Mouse (Mus musculus) liver, embryonic 16.5 days (tissue): ENCODE measurements around the gene Rimbp3. TPM values are rescaled to one million over a fixed set of nuclear protein-coding genes. Genes with fewer than 3 reads are reported as not detected.

Source experiments
- ATAC-seq: fragments of 200-750 bp; cut with Nextera tagmentation; 2 replicates; pipeline ENCODE4 v1.8.0; 2017; ENCODE audit warnings: low read depth, mild to moderate bottlenecking, moderate number of reproducible peaks, moderate library complexity
- H3K27ac ChIP-seq: fragments of 300-500 bp; sonication (generic); 2 replicates; pipeline ENCODE4 v1.5.1; 2014; ENCODE audit warnings: mild to moderate bottlenecking, low read length
- H3K27me3 ChIP-seq: fragments of 300-500 bp; sonication (generic); 2 replicates; pipeline ENCODE4 v1.6.1; 2014; ENCODE audit warnings: low read depth, low read length, mixed read lengths; ENCODE audit not compliant: control insufficient read depth, insufficient read depth
- H3K36me3 ChIP-seq: fragments of 300-500 bp; sonication (generic); 2 replicates; pipeline ENCODE4 v1.6.1; 2014; ENCODE audit warnings: mild to moderate bottlenecking; ENCODE audit not compliant: control insufficient read depth, insufficient read depth
- H3K4me1 ChIP-seq: fragments of 300-500 bp; sonication (generic); 2 replicates; pipeline ENCODE4 v1.6.1; 2014; ENCODE audit warnings: low read depth, low read length, mixed read lengths; ENCODE audit not compliant: control insufficient read depth
- H3K4me2 ChIP-seq: fragments of 300-500 bp; sonication (generic); 2 replicates; pipeline ENCODE4 v1.6.1; 2014; ENCODE audit warnings: low read depth, low read length, mixed read lengths
- H3K4me3 ChIP-seq: fragments of 300-500 bp; sonication (generic); 2 replicates; pipeline ENCODE4 v1.5.1; 2014; ENCODE audit warnings: low read depth, mild to moderate bottlenecking, low read length
- H3K9ac ChIP-seq: fragments of 300-500 bp; sonication (generic); 2 replicates; pipeline ENCODE4 v1.6.1; 2014; ENCODE audit warnings: low read depth, low read length
- H3K9me3 ChIP-seq: fragments of 300-500 bp; sonication (generic); replicated peaks from 2 replicates; pipeline ENCODE4 v1.6.1; 2016; ENCODE audit warnings: low read length; ENCODE audit not compliant: control insufficient read depth
- WGBS: fragments of 180-500 bp; shearing (Covaris S2); extraction: QIAGEN DNeasy Blood & Tissue Kit; methylation state at CpG from one replicate; pipeline ENCODE4 v1.1.7; 2014; ENCODE audit not compliant: insufficient replicate concordance; 5-methylcytosine and 5-hydroxymethylcytosine counted together
- polyA plus RNA-seq: library from polyadenylated mRNA; unstranded; fragments of >200 nt; fragmentation: Nextera tagmentation; extraction: Ambion mirVana; gene quantifications from 2 replicates; pipeline ENCODE4 v1.2.1, GENCODE M21; 2015

The Rimbp3 gene
- polyA plus RNA-seq, 1 experiment from 2014 or later: 0.05 TPM

DNA sequence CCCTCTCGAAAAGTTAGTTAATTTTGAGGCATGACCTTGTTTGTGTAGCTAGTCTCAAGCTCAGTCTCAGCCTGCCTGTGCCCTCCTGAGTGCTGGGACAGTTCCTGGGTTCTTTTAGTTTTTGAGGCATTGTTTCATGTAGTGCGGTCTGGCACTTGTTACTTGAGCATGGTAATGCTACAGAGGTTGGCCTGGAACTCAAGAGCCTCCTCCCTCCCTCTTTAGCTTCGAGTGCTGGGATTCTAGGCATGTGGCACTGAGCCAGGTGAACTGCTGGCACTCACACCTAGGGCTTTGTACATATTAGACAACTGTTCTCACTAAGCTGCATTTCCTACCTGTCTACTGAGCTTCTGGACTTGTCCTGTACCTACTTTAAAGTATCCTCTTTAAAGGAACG lies 39.3 kb downstream of the Rimbp3 start:
- Histone ChIP-seq H3K4me2 (no peak overlapping the region), H3K9me3 (no peaks in the 10 kb centered on the region), H3K27me3 (no peaks in the 10 kb centered on the region), H3K4me1 (peaks cover 43% of the 10 kb centered on the region), H3K4me3 (no peak overlapping the region), H3K36me3 (no peaks in the 10 kb centered on the region), H3K9ac (no peak overlapping the region), H3K27ac (no peak overlapping the region; the same call in 1 of the 2 replicates)
- ATAC-seq: no peak
- WGBS: 55% methylated on average over 4 of the region's 4 CpGs

DNA sequence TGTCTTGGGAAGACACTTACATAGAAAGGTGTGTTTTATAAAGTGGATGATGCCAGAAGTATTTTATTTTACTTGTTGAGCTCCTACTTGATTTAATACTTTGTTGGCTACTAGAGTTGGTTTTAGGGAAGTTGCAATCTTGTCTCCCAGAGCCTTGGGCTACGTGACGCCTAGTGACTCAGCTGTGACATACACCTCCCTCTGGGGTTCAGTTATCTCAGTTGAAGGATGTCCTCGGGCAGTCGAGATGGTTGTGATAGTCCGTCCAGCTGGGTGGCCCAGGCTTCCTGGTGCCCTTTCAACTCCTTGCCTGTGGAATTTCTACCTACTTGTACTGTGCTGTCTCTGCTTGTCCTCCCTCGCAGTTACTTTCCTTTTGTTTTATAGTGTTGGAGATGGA lies 40.7 kb downstream of the Rimbp3 start:
- Histone ChIP-seq H3K9me3 (no peaks in the 10 kb centered on the region), H3K9ac (no peak overlapping the region), H3K4me3 (no peak overlapping the region), H3K36me3 (no peaks in the 10 kb centered on the region), H3K4me1 (peaks cover 52% of the 10 kb centered on the region), H3K27me3 (no peaks in the 10 kb centered on the region), H3K4me2 (0 out of 2 replicates have a peak overlapping the region, but pooled peaks have one; percentile 18), H3K27ac (no peak overlapping the region)
- WGBS: 14% methylated on average over 6 of the region's 6 CpGs
- ATAC-seq: peak; percentile 74

DNA sequence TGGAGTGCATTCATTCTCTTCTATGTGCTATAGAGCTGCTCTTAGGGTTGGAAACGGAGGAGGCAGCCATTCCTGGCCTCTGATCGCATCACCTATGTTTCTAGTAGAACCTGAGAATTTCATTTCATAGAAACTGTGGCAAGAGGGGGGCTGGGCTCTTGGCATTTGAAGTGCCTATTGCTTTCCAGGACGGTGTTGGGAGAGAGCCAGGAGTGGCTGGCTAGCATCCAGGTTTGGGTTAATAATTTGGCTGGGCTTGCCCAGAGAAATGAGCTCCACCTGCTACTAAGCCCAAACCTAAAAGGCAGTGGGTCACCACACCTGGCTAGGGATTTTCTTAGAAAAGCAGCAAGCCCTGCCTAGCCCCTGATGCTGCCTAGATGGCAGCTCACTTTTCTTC lies 43.1 kb downstream of the Rimbp3 start:
- H3K9me3 ChIP-seq: no peaks in the 10 kb centered on the region
- no peaks in the 10 kb centered on the region for H3K27me3 ChIP-seq
- peaks cover 54% of the 10 kb centered on the region for H3K4me1 ChIP-seq
- H3K36me3 ChIP-seq: no peaks in the 10 kb centered on the region; the same call in none of the 2 replicates
- 60% methylated on average over 3 of the region's 3 CpGs for WGBS
- H3K4me2 ChIP-seq: peak overlapping the region; percentile 40
- peak overlapping the region; percentile 62 for H3K27ac ChIP-seq
- H3K4me3 ChIP-seq: no peak overlapping the region
- no peak overlapping the region for H3K9ac ChIP-seq
- ATAC-seq: peak; percentile 18; the same call in 1 of the 2 replicates

DNA sequence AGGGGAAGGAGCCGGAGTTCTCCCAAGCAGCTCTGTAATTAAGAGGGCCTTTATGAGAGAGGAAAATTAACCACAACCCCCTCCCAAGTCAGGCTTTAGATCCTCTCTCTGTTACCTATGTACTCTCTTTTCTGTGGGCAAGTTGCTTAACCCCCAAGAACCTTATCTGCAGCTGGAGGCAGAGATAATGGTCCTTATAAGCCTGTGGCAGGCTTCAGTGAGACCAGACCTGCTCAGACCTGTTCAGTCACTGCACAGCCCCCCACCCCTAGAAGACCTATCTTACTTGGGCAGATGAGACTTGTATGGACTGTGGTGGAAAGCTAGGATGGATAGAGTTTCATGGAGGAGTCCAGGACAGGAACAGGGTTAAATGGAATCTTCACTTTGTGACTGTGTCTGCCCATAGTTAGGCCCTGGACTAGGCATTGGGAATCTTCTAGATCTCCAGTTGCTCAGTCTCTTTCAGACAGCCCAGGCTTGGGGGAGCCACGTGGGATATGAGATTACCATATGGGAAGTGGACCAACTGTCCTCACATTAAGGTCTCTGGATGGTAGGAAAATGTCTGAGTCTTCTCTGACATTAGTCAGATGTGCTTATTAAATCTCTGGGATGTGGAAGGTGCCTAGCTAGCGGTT lies 43.8 kb downstream of the Rimbp3 start:
- ATAC-seq: peak; percentile 82
- Histone ChIP-seq H3K4me2 (peak overlapping the region; percentile 40), H3K36me3 (no peaks in the 10 kb centered on the region; the same call in none of the 2 replicates), H3K27ac (peak overlapping the region; percentile 62), H3K4me3 (no peak overlapping the region), H3K27me3 (no peaks in the 10 kb centered on the region), H3K4me1 (peaks cover 54% of the 10 kb centered on the region), H3K9me3 (no peaks in the 10 kb centered on the region), H3K9ac (no peak overlapping the region; the same call in 1 of the 2 replicates)
- 30% methylated on average over 3 of the region's 3 CpGs for WGBS

DNA sequence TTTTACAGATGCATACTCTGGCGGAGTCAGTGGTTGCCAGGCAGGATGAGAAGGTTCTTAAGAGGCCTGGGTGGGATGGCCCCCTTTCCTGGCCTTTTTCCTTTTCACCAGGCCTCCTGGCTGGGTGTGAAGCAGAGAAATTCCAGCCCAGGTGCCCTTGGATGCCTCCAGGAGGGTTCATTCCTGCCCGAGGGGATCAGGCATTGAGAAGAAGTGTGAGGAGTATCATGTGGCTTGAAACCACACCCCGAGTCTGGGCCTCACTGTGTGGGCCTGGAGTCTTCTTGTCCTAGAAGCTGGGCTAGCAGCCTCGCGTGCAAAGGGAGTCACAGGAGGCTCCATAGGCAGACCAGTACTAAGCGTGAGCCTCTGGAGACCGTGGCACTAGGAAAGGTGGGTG lies 44.4 kb downstream of the Rimbp3 start:
- peaks cover 3% of the 10 kb centered on the region for H3K36me3 ChIP-seq
- WGBS: 29% methylated on average over 7 of the region's 7 CpGs
- no peaks in the 10 kb centered on the region for H3K27me3 ChIP-seq
- ATAC-seq: peak; percentile 17; the same call in 1 of the 2 replicates
- H3K9ac ChIP-seq: peak overlapping the region; percentile 38
- H3K4me2 ChIP-seq: peak overlapping the region; percentile 40; the same call in 1 of the 2 replicates
- no peak overlapping the region for H3K4me3 ChIP-seq
- no peaks in the 10 kb centered on the region for H3K9me3 ChIP-seq
- peak overlapping the region; percentile 62 for H3K27ac ChIP-seq
- peaks cover 54% of the 10 kb centered on the region for H3K4me1 ChIP-seq

DNA sequence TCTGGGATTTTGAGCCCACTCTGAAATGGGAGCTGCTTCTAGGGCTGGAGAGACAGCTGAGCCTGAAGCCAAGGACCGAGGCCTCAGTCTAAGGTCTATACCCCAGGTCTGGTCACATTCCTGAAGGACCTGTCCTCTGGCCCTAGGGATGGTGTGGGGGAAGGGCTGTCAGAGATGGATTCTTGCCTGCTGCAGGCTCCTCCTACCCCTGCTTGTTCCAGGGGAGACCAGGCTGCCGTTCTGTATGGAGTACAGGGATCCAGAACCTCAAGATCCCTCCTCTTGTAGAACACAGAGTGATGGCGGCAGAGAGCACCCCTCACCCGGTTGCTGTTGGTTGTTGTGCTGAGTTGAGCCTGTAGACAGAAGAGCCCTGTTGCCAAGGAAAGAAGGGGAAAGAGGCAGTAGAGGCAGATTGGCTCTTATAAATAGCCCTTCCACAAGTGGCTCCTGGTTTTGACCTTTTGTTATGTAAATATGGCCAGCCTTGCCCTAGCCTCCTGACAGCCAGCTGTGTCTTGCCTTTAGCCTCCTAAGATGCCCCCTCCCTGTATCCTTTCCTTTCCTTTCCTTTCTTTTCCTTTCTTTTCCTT lies 45.7 kb downstream of the Rimbp3 start:
- WGBS: 74% methylated on average over 4 of the region's 4 CpGs
- Histone ChIP-seq H3K9me3 (no peaks in the 10 kb centered on the region), H3K27ac (no peak overlapping the region), H3K36me3 (peaks cover 3% of the 10 kb centered on the region), H3K27me3 (no peaks in the 10 kb centered on the region), H3K9ac (no peak overlapping the region), H3K4me2 (no peak overlapping the region), H3K4me1 (peaks cover 43% of the 10 kb centered on the region), H3K4me3 (no peak overlapping the region)
- no peak for ATAC-seq

DNA sequence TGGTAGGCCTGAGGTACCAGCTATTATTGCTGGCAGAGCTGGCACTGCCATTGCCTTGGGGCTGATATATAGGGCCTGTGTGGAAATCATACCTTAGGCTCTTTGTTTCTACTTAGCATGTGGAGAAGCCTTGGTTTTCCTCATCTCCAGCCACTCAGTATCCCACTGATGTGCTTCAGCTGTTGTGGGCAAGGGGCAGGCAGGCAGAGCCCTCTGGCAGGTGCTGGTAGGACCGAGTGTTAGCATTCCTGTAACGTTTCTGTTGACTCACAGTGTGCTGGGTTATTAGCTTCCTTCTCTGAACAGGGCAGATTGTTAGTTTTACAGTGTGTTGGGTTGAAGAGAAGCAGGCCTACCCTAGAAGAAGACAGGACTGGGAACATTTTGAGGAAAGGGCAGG lies 46.9 kb downstream of the Rimbp3 start:
- Histone ChIP-seq H3K27me3 (no peaks in the 10 kb centered on the region), H3K4me2 (no peak overlapping the region), H3K4me3 (no peak overlapping the region), H3K9me3 (no peaks in the 10 kb centered on the region), H3K9ac (no peak overlapping the region), H3K36me3 (peaks cover 3% of the 10 kb centered on the region), H3K4me1 (peaks cover 32% of the 10 kb centered on the region), H3K27ac (no peak overlapping the region)
- no peak for ATAC-seq
- WGBS: 53% methylated on average over 2 of the region's 2 CpGs

DNA sequence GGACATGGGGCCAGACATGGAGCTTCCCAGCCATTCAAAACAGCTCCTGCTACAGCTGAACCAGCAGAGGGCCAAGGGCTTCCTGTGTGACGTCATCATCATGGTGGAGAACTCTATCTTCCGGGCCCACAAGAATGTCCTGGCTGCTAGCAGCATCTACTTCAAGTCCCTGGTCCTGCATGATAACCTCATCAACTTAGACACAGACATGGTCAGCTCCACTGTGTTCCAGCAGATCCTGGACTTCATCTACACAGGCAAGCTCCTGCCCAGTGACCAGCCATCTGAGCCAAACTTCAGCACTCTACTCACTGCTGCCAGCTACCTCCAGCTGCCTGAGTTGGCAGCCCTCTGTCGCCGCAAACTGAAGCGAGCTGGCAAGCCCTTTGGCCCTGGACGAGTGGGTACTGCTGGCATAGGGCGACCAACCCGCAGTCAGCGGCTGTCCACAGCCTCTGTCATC lies 49.0 kb downstream of the Rimbp3 start:
- no peaks in the 10 kb centered on the region for H3K27me3 ChIP-seq
- H3K4me3 ChIP-seq: no peak overlapping the region
- ATAC-seq: no peak
- no peak overlapping the region for H3K9ac ChIP-seq
- H3K4me1 ChIP-seq: peaks cover 19% of the 10 kb centered on the region
- peaks cover 3% of the 10 kb centered on the region for H3K36me3 ChIP-seq
- H3K4me2 ChIP-seq: no peak overlapping the region
- H3K9me3 ChIP-seq: no peaks in the 10 kb centered on the region
- 68% methylated on average over 9 of the region's 9 CpGs for WGBS
- H3K27ac ChIP-seq: no peak overlapping the region

DNA sequence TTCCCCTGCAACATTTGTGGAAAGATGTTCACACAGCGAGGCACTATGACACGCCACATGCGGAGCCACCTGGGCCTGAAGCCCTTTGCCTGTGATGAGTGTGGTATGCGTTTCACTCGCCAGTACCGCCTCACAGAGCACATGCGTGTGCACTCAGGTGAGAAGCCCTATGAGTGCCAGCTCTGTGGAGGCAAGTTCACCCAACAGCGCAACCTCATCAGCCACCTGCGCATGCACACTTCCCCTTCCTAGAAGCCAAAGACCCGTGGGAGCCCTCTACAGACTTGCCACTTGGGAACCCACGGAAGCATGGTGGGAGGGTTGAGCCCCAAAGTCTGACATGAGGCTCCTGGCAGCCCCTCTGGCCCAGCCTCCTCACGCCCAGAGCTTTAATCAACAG lies 50.5 kb downstream of the Rimbp3 start:
- Histone ChIP-seq H3K27ac (no peak overlapping the region), H3K9ac (no peak overlapping the region), H3K36me3 (peaks cover 3% of the 10 kb centered on the region), H3K4me2 (no peak overlapping the region), H3K4me1 (peaks cover 4% of the 10 kb centered on the region), H3K9me3 (no peaks in the 10 kb centered on the region), H3K27me3 (no peaks in the 10 kb centered on the region), H3K4me3 (no peak overlapping the region)
- WGBS: 74% methylated on average over 12 of the region's 12 CpGs
- ATAC-seq: no peak
